Mouse (Mus musculus): ENCODE measurements around the gene Cd8b1. TPM values are rescaled to one million over a fixed set of nuclear protein-coding genes. Genes with fewer than 3 reads are reported as not detected.

Gene Cd8b1
- polyA plus RNA-seq, 1 experiment from 2014 or later, result 17.6 TPM

DNA sequence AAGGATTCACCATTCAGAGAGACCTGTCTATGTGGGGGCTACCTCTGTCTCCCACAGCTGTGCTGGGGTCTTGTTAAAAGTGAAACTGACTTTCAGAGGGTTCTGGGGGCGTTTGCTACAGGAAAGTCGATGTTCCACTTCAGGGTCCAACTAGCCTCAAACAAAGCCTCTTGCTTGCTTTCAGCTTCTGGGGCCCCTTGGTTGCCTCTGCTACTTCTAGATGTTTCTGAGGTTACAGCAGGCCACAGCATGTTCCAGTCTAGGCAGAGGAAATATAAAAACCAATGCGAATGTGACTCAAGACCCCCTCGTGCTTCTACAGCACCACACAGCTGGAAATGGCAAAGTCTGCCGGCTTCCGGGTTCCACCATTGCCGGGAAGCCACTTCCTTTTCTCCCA, 34.9 kb downstream of the Cd8b1 start:
- no peaks in the 10 kb centered on the region for H3K36me3 ChIP-seq (ENCODE audit: control insufficient read depth, insufficient read depth)
- H3K27me3 ChIP-seq (ENCODE audit: control insufficient read depth, insufficient read depth, low read length), result no peaks in the 10 kb centered on the region
- H3K4me2 ChIP-seq (ENCODE audit: low read depth, low read length), result no peak overlapping the region
- H3K9ac ChIP-seq (ENCODE audit: low read length), result no peak overlapping the region
- WGBS, result 89% methylated on average over 7 of the region's 7 CpGs
- H3K27ac ChIP-seq (ENCODE audit: low read length), result no peak overlapping the region
- no peak overlapping the region for H3K4me3 ChIP-seq (ENCODE audit: low read length)
- no peak for ATAC-seq (replicated peaks; ENCODE audit: extremely low read depth, insufficient read depth, low FRiP score)
- H3K4me1 ChIP-seq (ENCODE audit: control insufficient read depth, insufficient read depth, low read length), result no peaks in the 10 kb centered on the region
- H3K9me3 ChIP-seq (replicated peaks; ENCODE audit: control insufficient read depth, low read length), result no peaks in the 10 kb centered on the region

DNA sequence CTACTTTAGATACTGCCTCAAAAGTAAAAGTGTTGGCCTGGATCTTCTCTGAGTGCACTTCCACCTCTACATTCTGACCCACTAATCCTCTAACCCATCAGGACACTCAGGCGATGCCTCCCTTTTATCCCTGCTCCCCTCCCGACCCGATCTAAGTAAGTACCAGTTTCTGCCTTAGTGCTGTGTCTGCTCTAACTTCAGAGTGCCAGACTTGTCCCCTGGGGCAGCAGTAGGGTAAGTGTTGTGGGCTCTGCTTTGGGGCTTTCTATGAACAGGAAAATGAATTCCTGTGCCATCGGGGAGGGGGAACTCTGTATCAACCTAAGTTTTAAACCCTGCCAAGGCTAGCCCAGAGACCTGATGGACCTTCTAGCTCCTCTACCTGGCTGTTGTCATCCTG, 37.6 kb downstream of the Cd8b1 start:
- H3K36me3 ChIP-seq (ENCODE audit: control insufficient read depth, insufficient read depth), result no peaks in the 10 kb centered on the region
- WGBS, result 76% methylated on average over 4 of the region's 4 CpGs
- no peak overlapping the region for H3K4me3 ChIP-seq (ENCODE audit: low read length)
- no peaks in the 10 kb centered on the region for H3K4me1 ChIP-seq (ENCODE audit: control insufficient read depth, insufficient read depth, low read length)
- H3K4me2 ChIP-seq (ENCODE audit: low read depth, low read length), result no peak overlapping the region
- H3K27ac ChIP-seq (ENCODE audit: low read length), result no peak overlapping the region; the same call in 1 of the 2 replicates
- H3K9me3 ChIP-seq (replicated peaks; ENCODE audit: control insufficient read depth, low read length), result no peaks in the 10 kb centered on the region
- no peak for ATAC-seq (replicated peaks; ENCODE audit: extremely low read depth, insufficient read depth, low FRiP score)
- H3K27me3 ChIP-seq (ENCODE audit: control insufficient read depth, insufficient read depth, low read length), result no peaks in the 10 kb centered on the region
- H3K9ac ChIP-seq (ENCODE audit: low read length), result no peak overlapping the region

DNA sequence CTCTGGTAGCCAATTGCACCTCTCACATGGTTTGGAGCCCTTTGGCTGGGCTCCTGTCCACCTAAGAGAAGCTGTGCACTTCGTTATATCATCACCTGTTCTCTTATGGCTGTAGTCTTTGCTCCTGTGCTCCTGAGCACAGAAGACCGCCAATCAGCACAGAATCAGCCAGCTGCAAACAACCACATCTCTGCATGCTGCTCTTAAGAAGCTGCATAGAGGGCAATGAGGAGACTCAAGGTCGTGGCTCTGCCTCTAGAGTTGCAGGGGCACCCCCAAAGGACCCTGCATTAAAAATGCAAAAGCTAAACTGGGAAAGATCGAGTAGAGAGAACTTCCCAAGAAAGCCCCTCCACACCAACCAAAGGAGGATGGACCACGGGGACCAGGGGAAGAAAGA, 38.2 kb downstream of the Cd8b1 start:
- no peaks in the 10 kb centered on the region for H3K36me3 ChIP-seq (ENCODE audit: control insufficient read depth, insufficient read depth)
- no peak overlapping the region for H3K9ac ChIP-seq (ENCODE audit: low read length)
- no peak overlapping the region; the same call in 1 of the 2 replicates for H3K27ac ChIP-seq (ENCODE audit: low read length)
- no peak overlapping the region for H3K4me2 ChIP-seq (ENCODE audit: low read depth, low read length)
- WGBS, result 56% methylated on average over 5 of the region's 5 CpGs
- no peaks in the 10 kb centered on the region for H3K4me1 ChIP-seq (ENCODE audit: control insufficient read depth, insufficient read depth, low read length)
- ATAC-seq (replicated peaks; ENCODE audit: extremely low read depth, insufficient read depth, low FRiP score), result no peak; the same call in 1 of the 2 replicates
- no peak overlapping the region for H3K4me3 ChIP-seq (ENCODE audit: low read length)
- H3K27me3 ChIP-seq (ENCODE audit: control insufficient read depth, insufficient read depth, low read length), result no peaks in the 10 kb centered on the region
- H3K9me3 ChIP-seq (replicated peaks; ENCODE audit: control insufficient read depth, low read length), result no peaks in the 10 kb centered on the region

GRCm38 (mm10) chr6:71361156-71361670, 38.6 kb downstream of the Cd8b1 start:
- Histone ChIP-seq H3K4me1 (ENCODE audit: control insufficient read depth, insufficient read depth, low read length) (no peaks in the 10 kb centered on the region), H3K9ac (ENCODE audit: low read length) (no peak overlapping the region), H3K27me3 (ENCODE audit: control insufficient read depth, insufficient read depth, low read length) (no peaks in the 10 kb centered on the region), H3K9me3 (replicated peaks; ENCODE audit: control insufficient read depth, low read length) (no peaks in the 10 kb centered on the region), H3K27ac (ENCODE audit: low read length) (no peak overlapping the region), H3K4me3 (ENCODE audit: low read length) (no peak overlapping the region), H3K4me2 (ENCODE audit: low read depth, low read length) (0 out of 2 replicates have a peak overlapping the region, but pooled peaks have one; percentile 31), H3K36me3 (ENCODE audit: control insufficient read depth, insufficient read depth) (no peaks in the 10 kb centered on the region)
- no peak for ATAC-seq (replicated peaks; ENCODE audit: extremely low read depth, insufficient read depth, low FRiP score)
- WGBS, result 66% methylated on average over 10 of the region's 10 CpGs

DNA sequence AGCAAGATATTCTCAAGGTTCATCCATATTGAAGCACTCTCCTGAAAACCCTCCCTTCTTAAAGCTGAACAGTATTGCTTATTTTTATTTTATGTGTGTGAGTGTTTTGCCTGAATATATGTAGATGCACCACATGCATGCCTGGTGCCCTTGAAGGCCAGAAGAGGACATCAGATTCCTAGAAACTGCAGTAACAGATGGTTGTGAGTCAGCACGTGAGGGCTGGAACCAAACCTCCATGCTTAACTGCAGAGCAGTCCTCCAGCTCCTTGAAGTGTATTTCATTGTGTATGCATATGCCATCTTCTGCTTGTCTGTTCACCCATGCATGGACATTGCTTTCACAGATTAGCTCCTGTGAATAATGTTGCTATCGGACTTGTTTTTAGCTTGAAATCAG, 41.4 kb downstream of the Cd8b1 start:
- no peaks in the 10 kb centered on the region for H3K36me3 ChIP-seq (ENCODE audit: control insufficient read depth, insufficient read depth)
- no peak overlapping the region for H3K9ac ChIP-seq (ENCODE audit: low read length)
- H3K9me3 ChIP-seq (replicated peaks; ENCODE audit: control insufficient read depth, low read length), result no peaks in the 10 kb centered on the region
- no peaks in the 10 kb centered on the region for H3K27me3 ChIP-seq (ENCODE audit: control insufficient read depth, insufficient read depth, low read length)
- no peak overlapping the region for H3K4me3 ChIP-seq (ENCODE audit: low read length)
- 64% methylated on average over 2 of the region's 2 CpGs for WGBS
- no peak overlapping the region for H3K4me2 ChIP-seq (ENCODE audit: low read depth, low read length)
- no peak for ATAC-seq (replicated peaks; ENCODE audit: extremely low read depth, insufficient read depth, low FRiP score)
- H3K4me1 ChIP-seq (ENCODE audit: control insufficient read depth, insufficient read depth, low read length), result no peaks in the 10 kb centered on the region
- H3K27ac ChIP-seq (ENCODE audit: low read length), result no peak overlapping the region

- Histone ChIP-seq H3K4me2 (ENCODE audit: low read depth, low read length) (no peak overlapping the region), H3K27ac (ENCODE audit: low read length) (no peak overlapping the region), H3K9ac (ENCODE audit: low read length) (no peak overlapping the region), H3K36me3 (ENCODE audit: control insufficient read depth, insufficient read depth) (no peaks in the 10 kb centered on the region), H3K4me3 (ENCODE audit: low read length) (no peak overlapping the region), H3K9me3 (replicated peaks; ENCODE audit: control insufficient read depth, low read length) (no peaks in the 10 kb centered on the region), H3K4me1 (ENCODE audit: control insufficient read depth, insufficient read depth, low read length) (no peaks in the 10 kb centered on the region), H3K27me3 (ENCODE audit: control insufficient read depth, insufficient read depth, low read length) (no peaks in the 10 kb centered on the region)
- WGBS, result 90% methylated on average over 6 of the region's 6 CpGs
- ATAC-seq (replicated peaks; ENCODE audit: extremely low read depth, insufficient read depth, low FRiP score), result 0 out of 2 replicates have a peak, but pooled peaks have one; percentile 45
Observed at GRCm38 (mm10) chr6:71369416-71369815, 46.8 kb downstream of the Cd8b1 start.

DNA sequence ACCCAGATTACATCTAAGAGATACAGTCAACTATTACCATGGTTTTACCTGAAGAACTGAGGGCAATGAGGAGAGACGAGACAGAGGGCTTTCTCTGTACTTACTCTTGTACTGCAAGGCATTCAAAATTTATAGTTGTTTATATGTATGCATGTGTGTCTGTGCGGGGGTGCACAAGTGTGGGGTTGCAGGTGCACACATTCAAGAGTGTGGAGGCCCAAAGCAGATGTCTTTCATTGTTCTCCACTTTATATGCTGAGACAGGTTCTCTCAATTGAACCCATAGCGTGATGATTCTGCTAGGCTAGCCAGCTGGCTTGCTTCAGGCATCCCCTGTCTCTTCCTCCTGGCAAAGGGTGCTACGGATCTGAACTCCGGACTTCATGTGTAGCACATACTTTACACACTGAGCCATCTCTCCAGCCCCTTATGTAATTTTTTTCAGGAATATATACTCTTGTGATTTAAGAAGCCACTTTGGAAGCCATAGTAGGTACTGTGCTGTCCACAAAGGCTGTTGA, 48.6 kb downstream of the Cd8b1 start:
- WGBS, result 81% methylated on average over 5 of the region's 5 CpGs
- no peak for ATAC-seq (replicated peaks; ENCODE audit: extremely low read depth, insufficient read depth, low FRiP score)
- Histone ChIP-seq H3K4me2 (ENCODE audit: low read depth, low read length) (no peak overlapping the region), H3K9ac (ENCODE audit: low read length) (no peak overlapping the region), H3K4me1 (ENCODE audit: control insufficient read depth, insufficient read depth, low read length) (no peaks in the 10 kb centered on the region), H3K36me3 (ENCODE audit: control insufficient read depth, insufficient read depth) (no peaks in the 10 kb centered on the region), H3K27me3 (ENCODE audit: control insufficient read depth, insufficient read depth, low read length) (no peaks in the 10 kb centered on the region), H3K9me3 (replicated peaks; ENCODE audit: control insufficient read depth, low read length) (no peaks in the 10 kb centered on the region), H3K27ac (ENCODE audit: low read length) (no peak overlapping the region), H3K4me3 (ENCODE audit: low read length) (no peak overlapping the region)

GRCm38 (mm10) chr6:71372041-71372720, 49.6 kb downstream of the Cd8b1 start:
- no peak for ATAC-seq (replicated peaks; ENCODE audit: extremely low read depth, insufficient read depth, low FRiP score)
- 79% methylated on average over 5 of the region's 5 CpGs for WGBS
- Histone ChIP-seq H3K4me1 (ENCODE audit: control insufficient read depth, insufficient read depth, low read length) (no peaks in the 10 kb centered on the region), H3K36me3 (ENCODE audit: control insufficient read depth, insufficient read depth) (no peaks in the 10 kb centered on the region), H3K27ac (ENCODE audit: low read length) (no peak overlapping the region), H3K9me3 (replicated peaks; ENCODE audit: control insufficient read depth, low read length) (no peaks in the 10 kb centered on the region), H3K4me2 (ENCODE audit: low read depth, low read length) (no peak overlapping the region), H3K9ac (ENCODE audit: low read length) (no peak overlapping the region), H3K4me3 (ENCODE audit: low read length) (no peak overlapping the region), H3K27me3 (ENCODE audit: control insufficient read depth, insufficient read depth, low read length) (no peaks in the 10 kb centered on the region)

DNA sequence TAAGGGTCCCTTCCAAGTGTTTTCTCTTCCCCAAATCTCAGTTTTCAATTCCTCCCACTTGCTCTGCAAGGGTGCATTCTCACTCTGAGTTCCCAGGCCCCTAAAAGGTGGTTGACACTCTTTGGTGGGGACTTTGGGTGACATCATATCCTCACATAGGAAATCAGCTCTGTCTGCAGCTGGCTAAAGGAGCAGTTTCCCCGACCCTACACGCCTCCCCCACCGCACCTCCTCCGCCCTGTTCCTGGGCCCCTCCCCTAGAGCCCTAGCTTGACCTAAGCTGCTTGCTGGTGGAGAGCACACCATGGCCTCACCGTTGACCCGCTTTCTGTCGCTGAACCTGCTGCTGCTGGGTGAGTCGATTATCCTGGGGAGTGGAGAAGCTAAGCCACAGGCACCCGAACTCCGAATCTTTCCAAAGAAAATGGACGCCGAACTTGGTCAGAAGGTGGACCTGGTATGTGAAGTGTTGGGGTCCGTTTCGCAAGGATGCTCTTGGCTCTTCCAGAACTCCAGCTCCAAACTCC, 50.7 kb downstream of the Cd8b1 start, which contains the start of gene Cd8a:
Gene Cd8a, plus strand, starts transcription at position 179 of the 527 bp plus-strand sequence.
- Histone ChIP-seq H3K4me3 (ENCODE audit: low read length) (no peak within 1 kb of the TSS; the same call in 1 of the 2 replicates), H3K36me3 (ENCODE audit: control insufficient read depth, insufficient read depth) (no peaks in the 10 kb centered on the region), H3K9me3 (replicated peaks; ENCODE audit: control insufficient read depth, low read length) (no peaks in the 10 kb centered on the region), H3K4me1 (ENCODE audit: control insufficient read depth, insufficient read depth, low read length) (no peaks in the 10 kb centered on the region), H3K27ac (ENCODE audit: low read length) (no peak within 1 kb of the TSS), H3K9ac (ENCODE audit: low read length) (no peak within 1 kb of the TSS), H3K27me3 (ENCODE audit: control insufficient read depth, insufficient read depth, low read length) (no peaks in the 10 kb centered on the region), H3K4me2 (ENCODE audit: low read depth, low read length) (no peak within 1 kb of the TSS)
- WGBS, result 71% methylated on average over 14 of the region's 14 CpGs
- 0 out of 2 replicates have a peak, but pooled peaks have one; percentile 41 for ATAC-seq (replicated peaks; ENCODE audit: extremely low read depth, insufficient read depth, low FRiP score)

Measured in heart, embryonic 16.5 days (tissue).